Mouse (Mus musculus) layer of hippocampus, adult 6 months (tissue): ENCODE results near the gene Rhoj. TPM values are rescaled to one million over a fixed set of nuclear protein-coding genes. Genes with fewer than 3 reads are reported as not detected.

Experiments
- long read RNA-seq, 2 experiments: library from polyadenylated mRNA; unstranded; transcript quantifications; one replicate each; pipeline ENCODE4 v2.0.0; 2019 to 2020
- polyA plus RNA-seq: library from polyadenylated mRNA; unstranded; fragments of <200 nt; fragmentation: Nextera tagmentation; gene quantifications from 2 replicates; pipeline ENCODE4 v1.2.3, GENCODE M21; 2021

Rhoj gene
- polyA plus RNA-seq, result 4.0 and 4.4 TPM in 2 replicates
- long read RNA-seq, experiment 1, transcript Rhoj-201 (5 exons, 2,350 nt), result major isoform, 6 of 6 reads
- long read RNA-seq, experiment 1, partial matches to known transcripts, result 0 of 6 reads
- long read RNA-seq, experiment 1, other reads (novel, unspliced or antisense), result 0 of 6 reads
- long read RNA-seq, experiment 2, transcript Rhoj-201 (5 exons, 2,350 nt), result major isoform, 24 of 29 reads
- long read RNA-seq, experiment 2, partial matches to known transcripts, result 0 of 29 reads
- long read RNA-seq, experiment 2, other reads (novel, unspliced or antisense), result 5 of 29 reads

GRCm38 (mm10) chr12:75307961-75308951 lies at the start of gene Rhoj:
Gene Rhoj, plus strand, starts transcription at chr12:75308322.

GRCm38 (mm10) chr12:75416681-75417080 lies 108.6 kb downstream of the Rhoj start, which contains the start of gene Gphb5:
Gene Gphb5, minus strand, starts transcription at chr12:75416781.

Other genes starting within 250 kb of the Rhoj start
- 0.77 and 1.3 TPM in 2 replicates for gene Kcnh5, start 131.0 kb upstream of the Rhoj start, polyA plus RNA-seq
- not detected in 2 replicates for gene Gphb5, start 108.5 kb downstream of the Rhoj start, polyA plus RNA-seq